ENCODE assay signal across 29 mouse cellular contexts in genomic region chr13:111391011-111391410, GRCm38 (mm10).
A peak's percentile ranks its signal among the peaks of the same experiment; 100 is the strongest.
DNase-seq lines count a peak whose midpoint lies in the region; ATAC-seq and TF ChIP-seq lines count a peak whose summit lies in the region.
"Had no signal": no experiment of that assay in that cellular context is flagged by ENCODE, and none has a peak within 500 bp of the region (broad histone marks: within the 10 kb centered on the region; RNA-seq: fewer than 3 reads in every experiment).

No protein-coding gene starts in this region.

- H3K4me2 ChIP-seq in limb, embryonic 14.5 days (replicated peaks; ENCODE audit: low read depth, low read length, severe bottlenecking) = no peak overlapping the region
- H3K4me2 ChIP-seq: embryonic facial prominence, embryonic 12.5 days; forebrain, embryonic 13.5 days; heart, embryonic 13.5 days; hindbrain, embryonic 14.5 days had no signal

- no peak overlapping the region for H3K27ac ChIP-seq in kidney, adult 2 months (ENCODE audit: insufficient read depth, low read depth, low read length)
- H3K27ac ChIP-seq in limb, embryonic 14.5 days (replicated peaks; ENCODE audit: low read depth, low read length) = no peak overlapping the region
- H3K27ac ChIP-seq in limb, embryonic 10.5 days = no peak overlapping the region
- H3K27ac ChIP-seq: embryonic facial prominence, embryonic 12.5 days; forebrain, embryonic 13.5 days; heart, adult 2 months; heart, embryonic 10.5 days; heart, embryonic 13.5 days; hindbrain, embryonic 14.5 days; hindbrain, postnatal 0 days had no signal

- H3K4me3 ChIP-seq in kidney, adult 2 months (ENCODE audit: insufficient read depth, low read depth, low read length) = no peak overlapping the region
- H3K4me3 ChIP-seq in limb, embryonic 14.5 days (replicated peaks; ENCODE audit: low read length) = no peak overlapping the region
- no peak overlapping the region for H3K4me3 ChIP-seq in limb, embryonic 10.5 days
- H3K4me3 ChIP-seq: embryonic facial prominence, embryonic 12.5 days; erythroblast, embryonic 14.5 days; forebrain, embryonic 13.5 days; heart, adult 2 months; heart, embryonic 10.5 days; heart, embryonic 13.5 days had no signal

- no peak for TF ChIP-seq CTCF in kidney, adult 2 months (conservative IDR thresholded peaks at IDR 0.05; ENCODE audit: insufficient read depth, insufficient read length, low read depth, low read length)

- no peaks in the 10 kb centered on the region for H3K36me3 ChIP-seq in kidney, adult 2 months (ENCODE audit: control insufficient read depth, insufficient read depth, low read length)
- no peaks in the 10 kb centered on the region for H3K36me3 ChIP-seq in limb, embryonic 14.5 days (ENCODE audit: control insufficient read depth, insufficient read depth, low read length)
- no peaks in the 10 kb centered on the region for H3K36me3 ChIP-seq in limb, embryonic 10.5 days
- H3K36me3 ChIP-seq: embryonic facial prominence, embryonic 12.5 days; G1E; heart, embryonic 10.5 days; heart, embryonic 13.5 days had no signal

- no peaks in the 10 kb centered on the region for H3K27me3 ChIP-seq in kidney, adult 2 months (replicated peaks; ENCODE audit: control insufficient read depth, insufficient read depth, low read length)
- H3K27me3 ChIP-seq in limb, embryonic 14.5 days (ENCODE audit: control insufficient read depth, insufficient read depth, low read length) = no peaks in the 10 kb centered on the region; the same call in 1 of the 2 replicates
- peaks cover 5% of the 10 kb centered on the region for H3K27me3 ChIP-seq in limb, embryonic 10.5 days (ENCODE audit: low read depth, poor library complexity, severe bottlenecking)
- H3K27me3 ChIP-seq: CH12.LX; embryonic facial prominence, embryonic 12.5 days; forebrain, embryonic 13.5 days; heart, embryonic 13.5 days had no signal

- H3K9ac ChIP-seq in limb, embryonic 14.5 days (ENCODE audit: low read depth, low read length, severe bottlenecking) = no peak overlapping the region
- H3K9ac ChIP-seq: embryonic facial prominence, embryonic 12.5 days; forebrain, embryonic 13.5 days; heart, embryonic 13.5 days; hindbrain, embryonic 14.5 days had no signal

- no peak for ATAC-seq in limb, embryonic 14.5 days (ENCODE audit: low FRiP score, low read depth)
- ATAC-seq: forebrain, embryonic 13.5 days; forebrain, embryonic 16.5 days; hindbrain, postnatal 0 days; inflammation-experienced regulatory T-cells, adult 6 months had no signal

- DNase-seq in adrenal gland, adult (ENCODE audit: inconsistent age in 2 of 2, low spot score in 1 of 2) = peak; percentile 23 to 76
- DNase-seq in adrenal gland, postnatal 25 days = no peak
- DNase-seq in kidney, adult 2 months = peak; percentile 68
- no peak for DNase-seq in kidney, adult 11 months
- peak; percentile 53 for DNase-seq in limb, embryonic 14.5 days (ENCODE audit: low spot score)
- DNase-seq in limb, embryonic 10.5 days (ENCODE audit: low spot score) = no peak
- DNase-seq in testis, postnatal 14 days (ENCODE audit: low spot score) = peak; percentile 18
- DNase-seq in testis, postnatal 10 days (ENCODE audit: low spot score) = no peak
- DNase-seq: adrenal gland, postnatal 14 days; B cell, adult 2 months; cerebellum, adult 11-12 months; cerebellum, adult 8-10 months; cerebellum, postnatal 14 days; gastrocnemius, postnatal 10 days; gastrocnemius, postnatal 36 days; heart, adult 2 months; heart, postnatal 14 days; heart, postnatal 4 days had no signal

- H3K4me1 ChIP-seq in kidney, adult 2 months (ENCODE audit: control insufficient read depth, insufficient read depth, low read length) = 0 out of 2 replicates have a peak, but pooled peaks cover 3% of the 10 kb centered on the region
- no peaks in the 10 kb centered on the region for H3K4me1 ChIP-seq in limb, embryonic 14.5 days (ENCODE audit: control insufficient read depth, insufficient read depth, low read length)
- no peaks in the 10 kb centered on the region for H3K4me1 ChIP-seq in limb, embryonic 10.5 days
- H3K4me1 ChIP-seq: embryonic facial prominence, embryonic 12.5 days; forebrain, embryonic 13.5 days had no signal

- TF ChIP-seq POLR2A in kidney, adult 2 months (IDR thresholded peaks at IDR 0.05; ENCODE audit: low read depth, low read length) = no peak
- TF ChIP-seq POLR2A in limb, embryonic 14.5 days (IDR thresholded peaks at IDR 0.05; ENCODE audit: borderline replicate concordance, extremely low read depth, insufficient read depth, insufficient read length) = no peak

- no peaks in the 10 kb centered on the region for H3K9me3 ChIP-seq in limb, embryonic 14.5 days (ENCODE audit: control insufficient read depth, low read length)
- H3K9me3 ChIP-seq in limb, embryonic 10.5 days (replicated peaks) = no peaks in the 10 kb centered on the region
- H3K9me3 ChIP-seq: embryonic facial prominence, embryonic 12.5 days; forebrain, embryonic 13.5 days; G1E; heart, embryonic 10.5 days; heart, embryonic 13.5 days had no signal

- WGBS in kidney, adult 2 months = 36% methylated on average over 1 of the region's 1 CpGs
- WGBS in limb, embryonic 14.5 days = 56% methylated on average over 1 of the region's 1 CpGs
- WGBS in limb, embryonic 10.5 days = 82% methylated on average over 1 of the region's 1 CpGs

Comparison
In these comparisons a context has a peak if more than half of its experiments do, and no peak if none do; other contexts are left out.
1. DNase-seq: peak in adrenal gland, adult (2 of 2), kidney, adult 2 months (single experiment), limb, embryonic 14.5 days (single experiment) and testis, postnatal 14 days (single experiment); none in adrenal gland, postnatal 25 days (single experiment), kidney, adult 11 months (single experiment), limb, embryonic 10.5 days (single experiment) and testis, postnatal 10 days (single experiment).